Mouse (Mus musculus) limb, embryonic 14.5 days (tissue): ENCODE data around the gene Snn. TPM values are rescaled to one million over a fixed set of nuclear protein-coding genes. Genes with fewer than 3 reads are reported as not detected.

ENCODE experiments used
- ATAC-seq: fragments of 200-750 bp; cut with Nextera tagmentation; 2 replicates; pipeline ENCODE4 v1.8.0; 2017; ENCODE audit warnings: low read depth, moderate number of reproducible peaks, moderate TSS enrichment; ENCODE audit not compliant: low FRiP score
- DNase-seq: peaks from one replicate; pipeline ENCODE4 v3.0.0-alpha.2; 2015; ENCODE audit warnings: low spot score
- H3K27ac ChIP-seq: fragments of 300-500 bp; sonication (generic); replicated peaks from 2 replicates; pipeline ENCODE4 v1.5.1; 2014; ENCODE audit warnings: low read depth, mild to moderate bottlenecking, low read length, moderate library complexity, mixed read lengths
- H3K27me3 ChIP-seq: fragments of 300-500 bp; sonication (generic); 2 replicates; pipeline ENCODE4 v1.6.1; 2014; ENCODE audit warnings: low read length, mixed read lengths; ENCODE audit not compliant: control insufficient read depth, insufficient read depth
- H3K36me3 ChIP-seq: fragments of 300-500 bp; sonication (generic); 2 replicates; pipeline ENCODE4 v1.6.1; 2014; ENCODE audit warnings: mild to moderate bottlenecking, low read length, moderate library complexity, mixed read lengths; ENCODE audit not compliant: control insufficient read depth, insufficient read depth
- H3K4me1 ChIP-seq: fragments of 300-500 bp; sonication (generic); 2 replicates; pipeline ENCODE4 v1.6.1; 2014; ENCODE audit warnings: antibody characterized with exemption, low read length, mixed read lengths; ENCODE audit not compliant: control insufficient read depth, insufficient read depth
- H3K4me2 ChIP-seq: fragments of 300-500 bp; sonication (generic); replicated peaks from 2 replicates; pipeline ENCODE4 v1.6.1; 2014; ENCODE audit warnings: low read depth, mild to moderate bottlenecking, low read length, moderate library complexity; ENCODE audit not compliant: severe bottlenecking
- H3K4me3 ChIP-seq: fragments of 300-500 bp; sonication (generic); replicated peaks from 2 replicates; pipeline ENCODE4 v1.5.1; 2014; ENCODE audit warnings: low read length
- H3K9ac ChIP-seq: fragments of 300-500 bp; sonication (generic); 2 replicates; pipeline ENCODE4 v1.6.1; 2014; ENCODE audit warnings: mild to moderate bottlenecking, low read depth, low read length, moderate library complexity; ENCODE audit not compliant: severe bottlenecking
- H3K9me3 ChIP-seq: fragments of 300-500 bp; sonication (generic); 2 replicates; pipeline ENCODE4 v1.6.1; 2016; ENCODE audit warnings: low read length; ENCODE audit not compliant: control insufficient read depth
- POLR2A ChIP-seq: fragments of 200-500 bp; IDR thresholded peaks from 2 replicates; pipeline ENCODE4 v1.8.0; 2012; ENCODE audit warnings: inconsistent platforms, mild to moderate bottlenecking, moderate library complexity, borderline replicate concordance; ENCODE audit not compliant: insufficient read depth, insufficient read length; ENCODE audit errors: extremely low read depth
- WGBS: fragments of 180-500 bp; shearing (Covaris S2); extraction: QIAGEN DNeasy Blood & Tissue Kit; methylation state at CpG from one replicate; pipeline ENCODE4 v1.1.7; 2014; 5-methylcytosine and 5-hydroxymethylcytosine counted together
- polyA plus RNA-seq, 2 experiments: library from polyadenylated mRNA; depleted of rRNA in 1 of 2; stranded (reverse) in 1 of 2; unstranded in 1 of 2; fragments of >200 nt; fragmentation: Nextera tagmentation in 1 of 2; extraction: Ambion mirVana in 1 of 2; gene quantifications; 2 replicates each; pipeline versions ENCODE4 v1.2.1 to v1.2.3; 2012 to 2014

Gene Snn
- polyA plus RNA-seq, 2 experiments: 45.2 to 59.7 TPM

GRCm38 (mm10) chr16:11064341-11064740, 3.6 kb downstream of the Snn start:
- ATAC-seq (no peak), DNase-seq (no peak)
- no peak overlapping the region for H3K4me3 ChIP-seq
- H3K36me3 ChIP-seq: no peaks in the 10 kb centered on the region
- H3K9me3 ChIP-seq: no peaks in the 10 kb centered on the region
- H3K9ac ChIP-seq: no peak overlapping the region
- no peak overlapping the region for H3K27ac ChIP-seq
- H3K27me3 ChIP-seq: no peaks in the 10 kb centered on the region
- H3K4me1 ChIP-seq: peaks cover 41% of the 10 kb centered on the region
- TF ChIP-seq POLR2A: no peak
- WGBS: 88% methylated on average over 4 of the region's 4 CpGs
- no peak overlapping the region for H3K4me2 ChIP-seq

- DNase-seq: no peak
- H3K27ac ChIP-seq: no peak overlapping the region
- H3K9ac ChIP-seq: no peak overlapping the region
- no peak for TF ChIP-seq POLR2A
- H3K4me2 ChIP-seq: no peak overlapping the region
- no peaks in the 10 kb centered on the region for H3K9me3 ChIP-seq
- no peaks in the 10 kb centered on the region for H3K36me3 ChIP-seq
- peaks cover 44% of the 10 kb centered on the region for H3K4me1 ChIP-seq
- no peak for ATAC-seq
- no peak overlapping the region for H3K4me3 ChIP-seq
- H3K27me3 ChIP-seq: no peaks in the 10 kb centered on the region
- 81% methylated on average over 6 of the region's 6 CpGs for WGBS
These were observed 4.0 kb downstream of the Snn start for GRCm38 (mm10) chr16:11064742-11065141.

GRCm38 (mm10) chr16:11065431-11065830, 4.7 kb downstream of the Snn start:
- no peak for TF ChIP-seq POLR2A
- Histone ChIP-seq H3K27me3 (no peaks in the 10 kb centered on the region), H3K9me3 (no peaks in the 10 kb centered on the region), H3K4me3 (peak overlapping the region; percentile 97), H3K4me1 (peaks cover 46% of the 10 kb centered on the region), H3K9ac (peak overlapping the region; percentile 28), H3K27ac (no peak overlapping the region), H3K4me2 (peak overlapping the region; percentile 75), H3K36me3 (no peaks in the 10 kb centered on the region)
- DNase-seq (no peak), ATAC-seq (no peak)
- 52% methylated on average over 5 of the region's 5 CpGs for WGBS

DNA sequence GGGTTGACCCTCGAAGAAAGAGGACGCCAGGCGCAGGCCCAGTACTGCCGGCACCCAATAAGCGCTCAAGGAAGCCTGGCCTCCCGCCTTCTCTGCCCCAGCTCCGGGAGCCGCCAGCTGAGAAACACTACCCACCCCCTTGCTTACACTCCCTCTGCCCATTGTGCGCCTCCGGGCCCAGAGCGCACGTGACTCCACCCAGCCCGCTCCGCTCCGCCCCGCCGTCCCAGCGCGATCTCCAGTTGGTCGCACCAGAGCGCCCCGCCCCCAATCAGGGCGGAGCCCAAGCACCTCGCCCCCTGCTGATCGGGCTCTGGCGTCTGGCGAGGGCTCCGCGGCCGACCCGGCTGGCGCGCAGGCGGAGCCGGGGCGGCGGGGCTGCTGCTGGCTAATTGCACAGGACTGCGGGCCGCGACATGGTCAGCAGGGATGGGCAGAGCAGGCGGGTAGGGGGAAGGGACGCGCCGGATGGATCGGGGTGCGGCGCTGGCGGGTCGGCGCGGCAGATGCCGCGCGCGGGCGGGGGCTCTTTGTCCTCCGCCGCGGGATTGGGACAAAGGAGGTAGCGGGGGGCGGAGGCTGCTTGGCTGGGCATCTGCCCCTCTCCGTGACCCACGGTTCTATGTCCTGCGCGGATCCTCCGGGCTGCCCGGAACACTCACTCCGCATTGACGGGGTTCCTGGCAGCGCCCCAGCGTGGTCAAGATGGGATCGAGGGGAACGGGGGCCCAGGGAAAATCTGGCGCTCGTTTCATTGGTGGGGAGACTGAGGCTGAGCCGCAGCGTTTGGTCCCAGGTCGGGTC, 5.5 kb downstream of the Snn start, which contains the start of gene Litaf:
Gene Litaf (minus strand): TSS at position 129 of the 804 bp plus-strand sequence.
- peak; percentile 98 for DNase-seq
- peak; percentile 97 for ATAC-seq
- Histone ChIP-seq H3K9me3 (no peaks in the 10 kb centered on the region), H3K4me1 (peaks cover 46% of the 10 kb centered on the region), H3K9ac (peak within 1 kb of the TSS; percentile 96), H3K36me3 (peaks cover 5% of the 10 kb centered on the region; the same call in 1 of the 2 replicates), H3K27ac (peak within 1 kb of the TSS; percentile 93), H3K4me3 (peak within 1 kb of the TSS; percentile 97), H3K27me3 (no peaks in the 10 kb centered on the region), H3K4me2 (peak within 1 kb of the TSS; percentile 75)
- 1% methylated on average over 62 of the region's 78 CpGs for WGBS
- peak; percentile 91; the same call in 1 of the 2 replicates for TF ChIP-seq POLR2A

GRCm38 (mm10) chr16:11066833-11067191, 6.1 kb downstream of the Snn start:
- ATAC-seq (peak; percentile 28; the same call in 1 of the 2 replicates), DNase-seq (peak; percentile 77)
- peaks cover 46% of the 10 kb centered on the region for H3K4me1 ChIP-seq
- no peaks in the 10 kb centered on the region for H3K27me3 ChIP-seq
- under 1% methylated on average over 22 of the region's 22 CpGs for WGBS
- peak overlapping the region; percentile 97 for H3K4me3 ChIP-seq
- H3K9ac ChIP-seq: peak overlapping the region; percentile 96
- peak overlapping the region; percentile 75 for H3K4me2 ChIP-seq
- no peak for TF ChIP-seq POLR2A
- peak overlapping the region; percentile 93 for H3K27ac ChIP-seq
- H3K9me3 ChIP-seq: no peaks in the 10 kb centered on the region
- peaks cover 8% of the 10 kb centered on the region for H3K36me3 ChIP-seq
